Mouse (Mus musculus): ENCODE data around the gene Ilf3. TPM values are rescaled to one million over a fixed set of nuclear protein-coding genes. Genes with fewer than 3 reads are reported as not detected.

Ilf3 gene
- polyA plus RNA-seq, 1 experiment: 133 TPM

DNA sequence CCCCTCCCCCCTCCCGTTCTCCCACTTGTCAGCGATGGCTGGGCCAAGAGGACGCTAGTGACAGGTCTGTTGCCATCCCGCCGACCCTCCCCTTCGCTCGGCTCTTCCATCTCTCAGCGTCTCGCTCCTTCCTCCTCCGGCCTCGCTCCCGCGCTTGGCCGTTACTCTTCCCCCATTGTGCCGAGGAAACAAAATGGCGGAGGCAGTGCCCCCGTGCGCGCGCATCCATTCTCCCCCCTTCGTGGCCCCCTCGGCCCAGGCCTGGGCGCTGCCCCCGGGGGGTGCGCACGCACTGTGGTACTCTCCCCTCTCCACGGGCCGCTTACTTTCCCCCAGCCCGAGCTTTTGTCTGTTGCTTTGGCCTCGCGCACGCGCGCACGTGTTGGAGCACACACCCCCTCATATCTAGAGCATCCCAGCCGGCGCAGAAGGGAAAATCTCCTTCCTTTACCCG is 487 bp downstream of the Ilf3 start:
- TF ChIP-seq GATA1 (IDR thresholded peaks at IDR 0.05; ENCODE audit: low read length): no peak

DNA sequence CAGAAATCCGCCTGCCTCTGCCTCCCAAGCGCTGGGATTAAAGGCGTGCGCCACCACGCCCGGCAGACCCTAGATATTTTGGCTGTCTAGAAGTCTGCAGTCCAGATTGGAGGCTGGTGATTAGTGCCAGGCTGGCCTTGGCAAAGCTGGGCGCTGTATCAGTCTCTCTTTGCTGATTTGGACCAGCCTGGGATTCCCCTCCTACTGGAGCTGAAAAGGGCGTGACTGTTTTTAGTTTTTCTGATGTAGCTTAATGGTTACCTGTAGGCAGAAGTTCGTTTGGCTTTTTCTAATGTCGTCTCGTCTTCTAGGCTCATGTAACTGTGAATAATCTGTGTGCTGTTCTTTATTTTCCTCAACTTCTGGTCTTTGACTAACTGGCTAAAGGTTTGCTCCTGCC is 1.4 kb downstream of the Ilf3 start:
- TF ChIP-seq GATA1 (IDR thresholded peaks at IDR 0.05; ENCODE audit: low read length): no peak

DNA sequence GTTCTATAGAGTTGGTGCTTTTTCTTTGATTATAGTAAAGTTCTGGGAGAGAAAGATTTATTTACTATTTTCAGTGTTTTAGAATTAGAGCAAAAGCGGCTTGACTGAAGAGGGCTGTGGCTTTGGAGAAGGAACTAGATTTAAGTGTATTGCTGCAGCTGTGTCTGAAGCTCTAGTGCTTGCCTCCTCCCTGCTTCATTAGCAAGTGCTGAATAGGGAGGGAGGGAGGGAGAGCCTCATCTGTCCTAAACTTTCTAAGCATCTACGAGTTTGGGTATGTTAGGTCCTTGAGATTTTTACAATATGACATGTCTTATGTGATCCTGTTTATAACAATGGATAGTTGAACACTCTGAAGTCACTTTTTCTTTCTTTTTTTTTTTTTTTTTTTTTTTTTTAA is 3.2 kb downstream of the Ilf3 start:
- no peak for TF ChIP-seq GATA1 (IDR thresholded peaks at IDR 0.05; ENCODE audit: low read length)

DNA sequence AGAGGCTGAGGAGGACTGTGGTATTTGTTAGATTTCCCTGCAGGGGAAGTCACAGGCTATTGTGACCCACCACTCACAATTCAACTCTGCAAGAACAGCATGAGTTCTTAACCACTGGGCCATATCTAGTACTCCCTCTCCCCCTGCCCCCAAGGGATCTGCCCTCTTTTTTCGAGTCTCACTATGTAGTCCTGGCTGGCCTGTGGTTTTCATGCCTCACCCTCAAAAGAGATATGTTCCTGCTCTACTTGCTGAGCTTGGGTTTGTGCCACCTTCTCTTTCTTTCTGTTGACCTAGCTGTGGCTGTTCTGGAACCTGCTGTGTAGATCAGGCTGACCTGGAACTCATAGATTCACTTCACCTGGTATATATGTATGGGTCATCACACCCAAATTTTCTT is 4.8 kb downstream of the Ilf3 start:
- TF ChIP-seq GATA1 (IDR thresholded peaks at IDR 0.05; ENCODE audit: low read length): no peak

DNA sequence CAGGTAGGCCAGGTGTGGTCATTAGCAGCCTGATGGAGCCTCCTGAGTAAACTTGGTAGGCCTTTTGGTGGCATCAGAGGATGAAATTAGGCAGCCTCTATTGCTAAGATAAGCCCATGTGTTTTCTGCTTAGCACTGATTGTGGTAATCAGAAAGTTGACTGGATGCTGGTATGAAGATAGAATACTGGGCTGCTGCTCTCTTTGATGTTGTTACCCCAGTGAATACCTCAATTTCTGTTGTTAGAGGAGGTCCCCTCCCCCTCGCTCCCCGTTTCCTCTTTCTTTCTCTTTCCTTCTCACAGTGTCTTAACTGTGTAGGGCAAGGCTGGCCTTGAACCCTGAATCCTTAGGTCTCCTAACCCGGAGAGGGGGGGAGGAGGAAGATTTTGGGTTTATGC is 11.5 kb downstream of the Ilf3 start:
- TF ChIP-seq GATA1 (IDR thresholded peaks at IDR 0.05; ENCODE audit: low read length): peak; percentile 26

DNA sequence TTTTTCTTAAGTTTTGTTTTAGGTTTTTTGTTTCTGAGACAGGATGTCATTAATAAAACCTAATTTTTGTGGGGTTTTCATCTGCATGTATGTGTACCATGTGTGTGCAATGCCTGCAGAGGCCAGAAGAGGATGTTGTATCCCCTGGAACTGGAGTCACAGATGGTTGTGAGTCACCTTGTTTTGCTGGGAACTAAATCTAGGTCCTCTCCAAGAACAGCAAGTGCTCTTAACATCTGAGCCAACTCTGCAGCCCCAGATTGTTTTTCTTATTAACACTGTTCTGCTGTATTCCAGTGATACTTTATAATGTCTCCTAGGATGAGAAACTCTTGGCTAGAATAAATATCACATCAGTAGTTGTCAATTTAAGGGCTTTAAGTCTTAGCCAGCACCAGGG is 13.2 kb downstream of the Ilf3 start:
- TF ChIP-seq GATA1 (IDR thresholded peaks at IDR 0.05; ENCODE audit: low read length): no peak

DNA sequence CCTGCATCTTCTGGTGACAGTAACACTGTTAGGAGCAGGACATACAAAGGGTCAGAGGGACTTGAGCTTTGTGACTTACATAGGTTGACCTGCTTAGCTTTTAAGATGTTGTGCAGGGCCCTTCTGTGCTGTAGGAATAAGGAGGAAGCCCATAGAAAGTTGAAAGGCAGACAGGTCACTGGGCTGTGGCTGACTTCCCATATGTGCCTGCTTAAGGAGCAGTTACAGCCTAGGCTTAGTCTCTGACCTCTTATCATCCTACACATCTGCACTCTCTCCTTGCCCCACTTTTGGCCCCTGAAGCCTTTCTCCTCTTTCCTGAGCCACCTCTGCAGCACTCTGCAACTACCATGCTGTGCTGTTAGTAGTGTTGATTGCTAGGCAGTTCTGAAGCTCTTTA is 16.3 kb downstream of the Ilf3 start:
- no peak for TF ChIP-seq GATA1 (IDR thresholded peaks at IDR 0.05; ENCODE audit: low read length)

DNA sequence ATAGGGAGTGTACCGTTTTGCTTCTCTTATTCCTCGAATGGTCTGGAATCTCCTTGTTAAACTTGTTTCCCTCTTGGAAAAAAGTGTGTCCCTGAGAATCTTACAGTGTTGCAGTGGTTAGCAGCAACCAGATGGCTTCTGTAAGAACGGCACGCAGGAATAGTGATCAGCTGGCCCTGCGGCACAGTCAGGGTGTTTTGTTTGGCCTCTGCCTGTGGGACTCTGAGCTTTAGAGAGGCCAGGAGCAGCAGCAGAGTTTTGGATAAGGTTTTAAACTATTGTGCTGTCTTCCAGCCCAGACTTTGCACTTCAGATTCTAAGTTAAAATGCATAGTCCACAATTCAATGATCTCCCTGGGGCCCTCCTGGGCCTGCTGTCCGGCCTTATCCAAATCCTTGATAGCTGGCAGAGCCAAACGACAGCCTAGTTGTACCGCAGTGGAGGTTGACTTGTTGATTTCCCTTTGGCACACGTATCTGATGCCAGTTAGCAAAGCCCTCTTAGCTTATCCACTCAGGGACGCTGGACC is 25.0 kb downstream of the Ilf3 start:
- TF ChIP-seq GATA1 (IDR thresholded peaks at IDR 0.05; ENCODE audit: low read length): no peak

DNA sequence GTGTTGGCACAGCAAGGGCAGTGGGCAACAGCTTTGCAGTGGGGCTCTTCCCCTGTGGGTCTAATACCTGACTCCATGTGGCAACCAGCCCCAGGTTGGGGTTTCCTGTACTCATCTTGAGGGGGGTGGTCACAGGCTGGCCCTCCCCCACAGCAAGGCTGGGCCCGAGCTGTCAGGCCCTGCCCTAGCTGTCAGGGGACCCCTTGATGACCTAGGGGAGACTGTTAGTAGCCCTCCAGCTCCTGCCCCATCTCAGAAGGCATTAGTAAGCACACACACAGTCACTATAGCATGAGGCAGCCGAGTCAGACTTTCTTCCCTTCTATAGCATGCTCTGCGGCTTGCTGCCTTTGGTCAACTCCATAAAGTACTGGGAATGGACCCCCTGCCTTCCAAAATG is 28.0 kb downstream of the Ilf3 start:
- TF ChIP-seq GATA1 (IDR thresholded peaks at IDR 0.05; ENCODE audit: low read length): no peak

DNA sequence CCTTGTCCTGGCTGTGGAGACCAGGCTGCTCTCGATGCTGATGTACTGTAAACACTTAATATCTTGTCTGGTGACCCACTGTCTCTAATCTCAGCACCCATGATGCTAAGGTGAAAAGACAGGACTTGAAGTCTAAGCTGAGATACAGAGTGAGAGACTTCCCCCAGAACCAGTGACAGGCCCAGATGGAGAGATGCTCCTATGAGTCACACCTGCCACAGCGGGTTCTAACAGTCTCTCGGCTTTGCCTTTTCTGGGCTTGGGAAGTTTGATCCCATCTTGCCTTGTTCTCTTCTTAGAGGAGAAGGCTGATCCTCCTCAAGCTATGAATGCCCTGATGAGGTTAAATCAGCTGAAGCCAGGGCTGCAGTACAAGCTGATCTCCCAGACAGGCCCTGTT is 29.5 kb downstream of the Ilf3 start:
- TF ChIP-seq GATA1 (IDR thresholded peaks at IDR 0.05; ENCODE audit: low read length): no peak

DNA sequence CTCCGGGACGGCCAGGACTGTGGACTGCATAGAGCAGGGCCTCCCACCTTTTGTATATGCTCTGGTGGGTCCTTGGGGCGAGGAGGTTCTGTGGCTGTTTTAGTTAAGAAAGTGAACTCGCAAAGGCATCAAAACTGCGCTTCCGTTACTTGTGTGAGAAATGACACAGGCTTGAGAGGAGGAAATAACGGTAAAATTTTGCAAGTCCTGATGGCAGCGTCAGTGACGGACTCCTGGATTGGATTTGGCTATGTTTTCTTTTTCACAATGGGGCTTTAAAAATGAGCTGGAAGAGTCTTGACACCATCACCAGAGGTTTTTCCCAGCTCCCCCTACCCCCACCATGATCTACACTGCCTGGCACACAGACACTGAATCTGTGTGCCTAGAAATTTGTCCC is 33.4 kb downstream of the Ilf3 start:
- no peak for TF ChIP-seq GATA1 (IDR thresholded peaks at IDR 0.05; ENCODE audit: low read length)

DNA sequence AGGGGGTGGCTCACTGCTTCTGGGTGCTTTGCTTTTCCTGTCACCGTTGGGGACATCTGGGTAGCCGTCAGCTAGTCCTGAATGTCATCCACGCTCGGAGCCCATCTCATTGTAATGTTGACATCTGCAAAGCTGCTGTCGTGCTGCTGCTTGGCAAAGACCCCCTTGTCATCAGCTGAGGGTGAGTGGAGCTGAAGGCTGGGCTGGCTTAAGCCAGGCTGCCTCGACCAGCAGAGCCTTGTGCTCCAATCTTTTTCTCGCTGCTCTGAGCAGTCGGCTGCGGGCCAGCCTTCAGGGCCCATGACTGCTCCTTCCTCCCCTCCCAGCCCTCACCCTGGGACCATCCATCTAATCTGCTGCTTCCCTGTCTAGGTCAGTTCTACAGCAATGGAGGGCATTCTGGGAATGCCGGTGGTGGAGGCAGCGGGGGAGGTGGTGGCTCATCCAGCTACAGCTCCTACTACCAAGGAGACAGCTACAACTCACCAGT is 35.1 kb downstream of the Ilf3 start:
- TF ChIP-seq GATA1 (IDR thresholded peaks at IDR 0.05; ENCODE audit: low read length): no peak

DNA sequence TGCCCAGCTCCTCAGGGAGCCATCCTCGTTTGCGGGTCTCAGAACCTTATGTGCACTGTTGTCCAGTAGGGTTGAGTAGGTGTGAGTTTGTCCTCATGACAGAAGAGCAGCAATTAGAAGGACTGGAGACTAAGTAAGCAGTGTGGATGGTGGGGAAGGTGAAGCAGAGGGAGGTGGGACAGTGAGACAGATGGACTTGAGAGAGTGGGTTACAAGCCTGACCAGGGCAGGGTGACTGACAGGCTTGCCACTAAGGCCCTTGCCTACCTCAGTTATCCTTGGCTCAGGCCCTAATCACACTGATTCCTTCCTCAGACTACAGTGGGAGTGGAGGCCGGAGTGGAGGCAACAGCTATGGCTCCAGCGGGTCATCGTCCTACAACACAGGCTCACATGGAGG is 36.1 kb downstream of the Ilf3 start:
- no peak for TF ChIP-seq GATA1 (IDR thresholded peaks at IDR 0.05; ENCODE audit: low read length)

DNA sequence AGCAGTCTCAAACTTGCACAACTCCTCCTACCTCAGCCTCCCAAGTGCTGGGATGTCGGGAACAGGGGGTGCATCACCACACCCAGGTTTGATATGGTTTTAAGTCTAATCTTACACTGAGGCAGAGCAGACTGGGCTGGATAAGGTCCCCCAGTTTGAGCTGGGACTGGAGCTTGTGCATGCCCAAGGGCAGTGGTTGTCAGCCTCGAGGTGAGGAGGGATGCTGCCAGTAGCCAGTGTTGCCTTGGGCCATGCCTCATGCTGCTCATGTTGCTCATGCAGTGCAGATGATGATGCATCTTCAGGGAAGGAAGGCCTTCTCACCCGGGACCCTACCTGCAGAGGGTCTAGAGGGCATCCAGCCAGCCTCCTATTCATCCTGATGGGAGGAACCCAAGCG is 37.9 kb downstream of the Ilf3 start:
- no peak for TF ChIP-seq GATA1 (IDR thresholded peaks at IDR 0.05; ENCODE audit: low read length)

DNA sequence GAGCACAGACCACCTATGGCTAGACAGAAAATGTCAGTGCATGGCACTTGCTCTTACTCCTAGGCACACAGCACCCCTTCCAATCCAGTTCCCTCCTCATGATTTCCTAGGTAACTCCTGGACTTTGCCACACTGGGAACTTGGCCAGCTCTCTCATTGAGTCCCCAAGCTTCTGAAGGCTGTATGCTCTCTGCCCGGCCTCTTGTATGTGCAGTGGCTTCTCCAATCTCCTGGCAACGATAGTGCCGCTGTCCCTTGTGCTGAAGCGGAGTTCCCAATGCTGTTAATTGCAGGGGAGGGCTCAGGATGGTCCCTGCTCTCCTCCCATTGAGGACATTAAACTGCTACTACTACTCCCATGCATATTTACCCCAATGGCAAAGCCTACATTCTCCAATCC is 40.3 kb downstream of the Ilf3 start:
- no peak for TF ChIP-seq GATA1 (IDR thresholded peaks at IDR 0.05; ENCODE audit: low read length)

DNA sequence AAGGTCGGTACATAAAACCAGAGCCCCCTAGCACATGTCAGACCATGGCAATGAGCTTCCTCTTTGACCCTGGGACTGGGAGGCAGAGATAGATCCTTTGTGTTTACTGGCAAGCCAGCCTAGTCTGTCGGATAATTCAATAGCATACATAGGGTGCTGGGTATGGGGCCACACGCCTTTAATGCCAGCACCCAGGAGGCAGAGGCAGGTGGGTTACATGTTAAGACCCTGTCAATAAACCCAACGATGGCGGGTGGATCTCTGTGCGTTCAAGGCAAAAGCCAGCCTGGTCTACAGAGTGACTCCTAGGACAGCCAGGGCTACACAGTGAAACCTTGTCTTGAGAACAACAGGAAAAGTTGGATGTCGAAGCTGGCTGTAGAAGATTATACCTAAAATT is 41.0 kb downstream of the Ilf3 start:
- TF ChIP-seq GATA1 (IDR thresholded peaks at IDR 0.05; ENCODE audit: low read length): no peak

DNA sequence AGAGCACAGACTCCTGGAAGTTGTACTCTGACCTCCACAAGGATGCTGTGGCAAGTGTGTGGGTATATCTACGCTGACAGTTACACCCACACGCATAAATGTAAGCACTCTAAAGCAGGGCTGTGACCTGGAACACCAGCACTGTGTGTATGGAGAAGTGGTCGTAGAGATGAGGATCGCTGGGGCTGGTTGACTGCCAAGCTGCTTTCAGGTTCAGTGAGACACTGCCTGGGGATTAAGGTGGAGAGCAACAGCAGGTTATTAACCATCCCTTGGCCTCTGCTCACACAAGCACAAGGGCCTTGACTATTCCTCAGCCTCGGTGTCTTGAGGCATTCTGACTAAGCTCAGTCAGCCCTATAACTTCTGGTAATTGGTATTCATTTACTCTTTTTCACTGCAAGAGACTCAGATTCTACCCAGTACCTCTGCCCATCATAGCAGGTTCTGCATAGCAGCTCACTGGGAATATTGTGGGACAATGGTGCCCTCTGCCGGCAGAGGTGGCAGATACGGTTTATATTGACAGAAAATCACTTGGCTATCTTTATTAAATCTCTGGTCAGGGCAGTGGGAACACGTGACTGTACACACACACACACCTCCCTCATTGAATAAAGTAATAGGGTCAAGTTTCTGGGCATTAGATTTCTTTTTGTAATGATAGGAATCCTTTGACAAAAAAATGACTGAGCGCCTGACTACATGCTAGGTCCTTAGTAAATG is 42.1 kb downstream of the Ilf3 start:
- no peak for TF ChIP-seq GATA1 (IDR thresholded peaks at IDR 0.05; ENCODE audit: low read length)
